Mouse (Mus musculus): Measurements from ENCODE around the gene Dnttip2. TPM values are rescaled to one million over a fixed set of nuclear protein-coding genes. Genes with fewer than 3 reads are reported as not detected.

Dnttip2 gene
- total RNA-seq, 1 experiment from 2014 or later: 41.9 TPM

- no peak for DNase-seq
Measured at GRCm38 (mm10) chr3:122330484-122330883, 56.3 kb downstream of the Dnttip2 start.

DNA sequence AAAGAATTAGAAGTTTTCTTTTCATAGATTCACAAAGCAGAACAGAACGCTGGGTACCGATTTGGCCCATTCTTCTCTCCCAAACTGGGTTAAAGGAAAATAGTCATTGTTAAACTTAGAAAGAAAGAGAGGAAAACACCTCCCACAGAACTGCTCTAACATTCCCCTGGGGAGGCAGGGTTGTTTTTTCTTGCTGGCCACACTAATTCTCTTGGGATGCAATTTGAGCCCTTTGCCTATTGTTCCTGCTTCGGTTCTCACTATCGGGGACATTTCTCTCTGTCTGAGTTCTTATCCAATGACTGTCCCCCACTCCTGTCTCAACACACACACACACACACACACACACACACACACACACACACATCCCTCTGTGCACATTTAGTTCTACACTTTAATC lies 59.3 kb downstream of the Dnttip2 start:
- DNase-seq: no peak

GRCm38 (mm10) chr3:122333902-122334301 lies 59.7 kb downstream of the Dnttip2 start:
- no peak for DNase-seq

GRCm38 (mm10) chr3:122334375-122334774 lies 60.2 kb downstream of the Dnttip2 start:
- DNase-seq: no peak

Small RNA genes lying within 50 kb of the gene (microRNA-seq; reads per million reads assigned to microRNA genes)
- gene Gm22903 (0 reads per million in 2 experiments), gene Mir760 (39.5 to 40.9 reads per million in 2 experiments)

Other genes with a start within 250 kb of the Dnttip2 start
- 2.1 and 5.1 TPM in 2 replicates for gene Abca4, start 229.9 kb upstream of the Dnttip2 start, total RNA-seq (2021)
- gene Gclm, start 28.8 kb upstream of the Dnttip2 start, total RNA-seq (2021): 69.9 and 101 TPM in 2 replicates
- 40.0 and 55.1 TPM in 2 replicates for gene Bcar3, start 19.7 kb downstream of the Dnttip2 start, total RNA-seq (2021)

Data from adrenal gland, postnatal 25 days (tissue).